Mouse (Mus musculus) heart, embryonic 13.5 days (tissue): ENCODE measurements around the gene Hoxd3. TPM values are rescaled to one million over a fixed set of nuclear protein-coding genes. Genes with fewer than 3 reads are reported as not detected.

Source experiments
- ATAC-seq: fragments of 200-750 bp; cut with Nextera tagmentation; 2 replicates; pipeline ENCODE4 v1.8.0; 2017; ENCODE audit warnings: moderate TSS enrichment; ENCODE audit not compliant: insufficient number of reproducible peaks, low FRiP score, low TSS enrichment; ENCODE audit errors: extremely low read depth
- H3K27ac ChIP-seq: fragments of 300-500 bp; sonication (generic); replicated peaks from 2 replicates; pipeline ENCODE4 v1.5.1; 2015; ENCODE audit warnings: moderate library complexity, mild to moderate bottlenecking, inconsistent platforms
- H3K27me3 ChIP-seq: fragments of 300-500 bp; sonication (generic); replicated peaks from 2 replicates; pipeline ENCODE4 v1.6.1; 2015; ENCODE audit warnings: mild to moderate bottlenecking, inconsistent platforms
- H3K36me3 ChIP-seq: fragments of 300-500 bp; sonication (generic); 2 replicates; pipeline ENCODE4 v1.6.1; 2015; ENCODE audit warnings: mild to moderate bottlenecking, inconsistent platforms
- H3K4me1 ChIP-seq: fragments of 300-500 bp; sonication (generic); 2 replicates; pipeline ENCODE4 v1.6.1; 2015; ENCODE audit warnings: inconsistent platforms
- H3K4me2 ChIP-seq: fragments of 300-500 bp; sonication (generic); 2 replicates; pipeline ENCODE4 v1.6.1; 2015; ENCODE audit warnings: inconsistent platforms, mild to moderate bottlenecking, moderate library complexity
- H3K4me3 ChIP-seq: fragments of 300-500 bp; sonication (generic); 2 replicates; pipeline ENCODE4 v1.5.1; 2015; ENCODE audit warnings: moderate library complexity, mild to moderate bottlenecking, inconsistent platforms
- H3K9ac ChIP-seq: fragments of 300-500 bp; sonication (generic); 2 replicates; pipeline ENCODE4 v1.6.1; 2015; ENCODE audit warnings: inconsistent platforms, mild to moderate bottlenecking, moderate library complexity
- H3K9me3 ChIP-seq: fragments of 300-500 bp; sonication (generic); 2 replicates; pipeline ENCODE4 v1.6.1; 2016; ENCODE audit warnings: inconsistent platforms
- WGBS: fragments of 180-500 bp; shearing (Covaris S2); methylation state at CpG from one replicate; pipeline ENCODE4 v1.1.7; 2015; ENCODE audit warnings: mixed read lengths; 5-methylcytosine and 5-hydroxymethylcytosine counted together
- polyA plus RNA-seq: library from polyadenylated mRNA; unstranded; fragments of >200 nt; fragmentation: Nextera tagmentation; extraction: Ambion mirVana; gene quantifications from 2 replicates; pipeline ENCODE4 v1.2.1, GENCODE M21; 2015

Gene Hoxd3
- polyA plus RNA-seq, 1 experiment from 2014 or later: 0.74 TPM

GRCm38 (mm10) chr2:74680561-74681398, 30.9 kb upstream of the Hoxd3 start:
- Histone ChIP-seq H3K27ac (no peak overlapping the region), H3K27me3 (peaks cover 100% of the 10 kb centered on the region), H3K4me3 (no peak overlapping the region), H3K9ac (no peak overlapping the region), H3K36me3 (no peaks in the 10 kb centered on the region), H3K9me3 (no peaks in the 10 kb centered on the region), H3K4me2 (no peak overlapping the region), H3K4me1 (peaks cover 22% of the 10 kb centered on the region)
- no peak for ATAC-seq
- 2% methylated on average over 21 of the region's 21 CpGs for WGBS

GRCm38 (mm10) chr2:74681594-74682531, 29.9 kb upstream of the Hoxd3 start:
- Histone ChIP-seq H3K36me3 (no peaks in the 10 kb centered on the region), H3K9me3 (no peaks in the 10 kb centered on the region), H3K27me3 (peaks cover 99% of the 10 kb centered on the region), H3K4me1 (peaks cover 22% of the 10 kb centered on the region), H3K27ac (no peak overlapping the region), H3K4me3 (peak overlapping the region; percentile 36), H3K9ac (no peak overlapping the region), H3K4me2 (peak overlapping the region; percentile 45)
- under 1% methylated on average over 67 of the region's 78 CpGs for WGBS
- ATAC-seq: no peak

- Histone ChIP-seq H3K4me2 (peak overlapping the region; percentile 45), H3K9me3 (no peaks in the 10 kb centered on the region), H3K27ac (no peak overlapping the region), H3K27me3 (peaks cover 99% of the 10 kb centered on the region), H3K9ac (no peak overlapping the region), H3K4me3 (peak overlapping the region; percentile 36), H3K4me1 (peaks cover 22% of the 10 kb centered on the region), H3K36me3 (no peaks in the 10 kb centered on the region)
- ATAC-seq: no peak
- WGBS: 2% methylated on average over 42 of the region's 51 CpGs
These were observed 28.9 kb upstream of the Hoxd3 start for GRCm38 (mm10) chr2:74682796-74683195.

GRCm38 (mm10) chr2:74683471-74683951, 28.2 kb upstream of the Hoxd3 start:
- Histone ChIP-seq H3K9ac (no peak overlapping the region), H3K4me3 (no peak overlapping the region), H3K27me3 (peaks cover 99% of the 10 kb centered on the region), H3K4me1 (peaks cover 22% of the 10 kb centered on the region), H3K36me3 (no peaks in the 10 kb centered on the region), H3K4me2 (no peak overlapping the region), H3K9me3 (no peaks in the 10 kb centered on the region), H3K27ac (no peak overlapping the region)
- ATAC-seq: no peak
- under 1% methylated on average over 18 of the region's 18 CpGs for whole genome bisulfite sequencing

- Histone ChIP-seq H3K4me2 (no peak overlapping the region), H3K4me3 (no peak overlapping the region), H3K27me3 (peaks cover 99% of the 10 kb centered on the region), H3K9ac (no peak overlapping the region), H3K27ac (no peak overlapping the region), H3K4me1 (peaks cover 22% of the 10 kb centered on the region), H3K9me3 (no peaks in the 10 kb centered on the region), H3K36me3 (no peaks in the 10 kb centered on the region)
- WGBS: under 1% methylated on average over 12 of the region's 12 CpGs
- ATAC-seq: no peak
These were observed 27.6 kb upstream of the Hoxd3 start for GRCm38 (mm10) chr2:74684106-74684505.

- Histone ChIP-seq H3K9me3 (no peaks in the 10 kb centered on the region), H3K4me1 (peaks cover 14% of the 10 kb centered on the region), H3K4me3 (no peak overlapping the region), H3K9ac (no peak overlapping the region), H3K27me3 (peaks cover 99% of the 10 kb centered on the region), H3K36me3 (no peaks in the 10 kb centered on the region), H3K27ac (no peak overlapping the region), H3K4me2 (no peak overlapping the region)
- no peak for ATAC-seq
- 11% methylated on average over 4 of the region's 4 CpGs for WGBS
These were observed 26.6 kb upstream of the Hoxd3 start for GRCm38 (mm10) chr2:74685059-74685603.

- no peak overlapping the region for H3K4me2 ChIP-seq
- H3K27ac ChIP-seq: no peak overlapping the region
- H3K9ac ChIP-seq: no peak overlapping the region
- 6% methylated on average over 17 of the region's 17 CpGs for WGBS
- no peak overlapping the region for H3K4me3 ChIP-seq
- peaks cover 96% of the 10 kb centered on the region for H3K27me3 ChIP-seq
- no peak for ATAC-seq
- peaks cover 16% of the 10 kb centered on the region for H3K4me1 ChIP-seq
- no peaks in the 10 kb centered on the region for H3K36me3 ChIP-seq
- no peaks in the 10 kb centered on the region for H3K9me3 ChIP-seq
These were observed 25.3 kb upstream of the Hoxd3 start for GRCm38 (mm10) chr2:74686301-74686987.

GRCm38 (mm10) chr2:74686988-74687697, 24.6 kb upstream of the Hoxd3 start:
- Histone ChIP-seq H3K9me3 (no peaks in the 10 kb centered on the region), H3K9ac (no peak overlapping the region), H3K4me2 (no peak overlapping the region), H3K4me3 (no peak overlapping the region), H3K4me1 (peaks cover 13% of the 10 kb centered on the region), H3K36me3 (no peaks in the 10 kb centered on the region), H3K27ac (no peak overlapping the region), H3K27me3 (peaks cover 96% of the 10 kb centered on the region)
- ATAC-seq: no peak
- WGBS: 2% methylated on average over 27 of the region's 27 CpGs

GRCm38 (mm10) chr2:74687698-74688555, 23.8 kb upstream of the Hoxd3 start:
- no peaks in the 10 kb centered on the region for H3K9me3 ChIP-seq
- no peak overlapping the region for H3K4me3 ChIP-seq
- H3K36me3 ChIP-seq: no peaks in the 10 kb centered on the region
- no peak overlapping the region for H3K9ac ChIP-seq
- peaks cover 96% of the 10 kb centered on the region for H3K27me3 ChIP-seq
- WGBS: 2% methylated on average over 31 of the region's 31 CpGs
- no peak for ATAC-seq
- H3K4me1 ChIP-seq: peaks cover 9% of the 10 kb centered on the region
- H3K4me2 ChIP-seq: no peak overlapping the region
- no peak overlapping the region for H3K27ac ChIP-seq
